Mouse (Mus musculus) midbrain, postnatal 0 days (tissue): ENCODE measurements at regions not wholly inside any gene's neighbourhood (a gene's known extent, or its start where the extent isn't known, plus 50 kb on each side); places are given as distances from the start of the nearest gene placed in this dataset.

Source experiments
- ATAC-seq: fragments of 200-750 bp; cut with Nextera tagmentation; 2 replicates; pipeline ENCODE4 v1.8.0; 2017; ENCODE audit warnings: moderate number of reproducible peaks, mild to moderate bottlenecking, moderate TSS enrichment, moderate library complexity; ENCODE audit not compliant: low FRiP score
- DNase-seq: peaks from one replicate; pipeline ENCODE4 v3.0.0-alpha.2; 2015; ENCODE audit warnings: low spot score
- H3K27ac ChIP-seq: fragments of 300-500 bp; sonication (generic); 2 replicates; pipeline ENCODE4 v1.5.1; 2014; ENCODE audit warnings: low read depth, mild to moderate bottlenecking, low read length, mixed read lengths
- H3K27me3 ChIP-seq: fragments of 300-500 bp; sonication (generic); 2 replicates; pipeline ENCODE4 v1.6.1; 2014; ENCODE audit warnings: low read length, control low read depth, mixed read lengths; ENCODE audit not compliant: insufficient read depth
- H3K36me3 ChIP-seq: fragments of 300-500 bp; sonication (generic); 2 replicates; pipeline ENCODE4 v1.6.1; 2014; ENCODE audit warnings: low read length, control low read depth, mixed read lengths; ENCODE audit not compliant: insufficient read depth
- H3K4me1 ChIP-seq: fragments of 300-500 bp; sonication (generic); 2 replicates; pipeline ENCODE4 v1.6.1; 2014; ENCODE audit warnings: mild to moderate bottlenecking, control low read depth, antibody characterized with exemption, low read length, mixed read lengths; ENCODE audit not compliant: insufficient read depth
- H3K4me2 ChIP-seq: fragments of 300-500 bp; sonication (generic); 2 replicates; pipeline ENCODE4 v1.6.1; 2014; ENCODE audit warnings: low read depth, mild to moderate bottlenecking, low read length, mixed read lengths; ENCODE audit not compliant: poor library complexity, severe bottlenecking
- H3K4me3 ChIP-seq: fragments of 300-500 bp; sonication (generic); 2 replicates; pipeline ENCODE4 v1.5.1; 2014; ENCODE audit warnings: low read depth, mild to moderate bottlenecking, low read length, moderate library complexity
- H3K9ac ChIP-seq: fragments of 300-500 bp; sonication (generic); replicated peaks from 2 replicates; pipeline ENCODE4 v1.6.1; 2014; ENCODE audit warnings: mild to moderate bottlenecking, low read length, moderate library complexity, mixed read lengths; ENCODE audit not compliant: poor library complexity, severe bottlenecking
- H3K9me3 ChIP-seq: fragments of 300-500 bp; sonication (generic); 2 replicates; pipeline ENCODE4 v1.6.1; 2016; ENCODE audit warnings: low read length, control low read depth
- CTCF ChIP-seq: IDR thresholded peaks from 2 replicates; pipeline ENCODE4 v1.5.1; 2016; ENCODE audit warnings: antibody characterized with exemption, mild to moderate bottlenecking
- WGBS: fragments of 180-500 bp; shearing (Covaris S2); extraction: QIAGEN DNeasy Blood & Tissue Kit; methylation state at CpG from one replicate; pipeline ENCODE4 v1.1.7; 2014; 5-methylcytosine and 5-hydroxymethylcytosine counted together

GRCm38 (mm10) chr13:98579731-98580130, 57.5 kb downstream of the Tmem174 start:
- Histone ChIP-seq H3K27ac (no peak overlapping the region), H3K36me3 (no peaks in the 10 kb centered on the region), H3K4me3 (no peak overlapping the region), H3K4me2 (no peak overlapping the region), H3K9me3 (no peaks in the 10 kb centered on the region), H3K9ac (no peak overlapping the region), H3K4me1 (no peaks in the 10 kb centered on the region), H3K27me3 (peaks cover 42% of the 10 kb centered on the region)
- no peak for ATAC-seq
- WGBS: 78% methylated on average over 3 of the region's 3 CpGs
- TF ChIP-seq CTCF: no peak
- no peak for DNase-seq

- H3K9ac ChIP-seq: no peak overlapping the region
- no peak overlapping the region for H3K4me2 ChIP-seq
- no peaks in the 10 kb centered on the region for H3K36me3 ChIP-seq
- 67% methylated on average over 11 of the region's 11 CpGs for WGBS
- H3K27ac ChIP-seq: no peak overlapping the region
- no peak overlapping the region for H3K4me3 ChIP-seq
- ATAC-seq (no peak), DNase-seq (no peak)
- H3K27me3 ChIP-seq: peaks cover 43% of the 10 kb centered on the region
- no peaks in the 10 kb centered on the region for H3K9me3 ChIP-seq
- TF ChIP-seq CTCF: no peak
- no peaks in the 10 kb centered on the region for H3K4me1 ChIP-seq
These were observed 58.7 kb downstream of the Tmem174 start for GRCm38 (mm10) chr13:98578426-98579066.

DNA sequence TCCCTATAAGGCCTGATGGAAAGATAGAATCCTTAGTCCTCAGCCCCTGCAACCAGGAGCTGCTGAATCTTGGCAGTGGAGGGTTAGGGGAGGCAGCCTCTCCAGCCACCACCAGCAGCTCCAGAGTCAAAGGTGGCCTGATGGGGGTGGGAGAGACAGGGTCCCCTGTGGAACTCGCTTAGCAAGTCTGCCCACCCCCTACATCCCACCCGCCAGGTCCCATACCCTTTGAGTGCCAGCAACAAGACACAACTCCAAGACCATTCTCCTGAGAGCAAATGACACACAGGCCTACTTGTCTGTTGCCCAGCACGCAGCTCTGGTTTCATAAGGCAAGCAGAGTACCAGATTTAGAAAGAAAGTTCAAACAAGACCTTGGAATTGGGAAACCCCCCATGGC, 61.1 kb downstream of the Tmem174 start:
- TF ChIP-seq CTCF: no peak
- 68% methylated on average over 3 of the region's 3 CpGs for WGBS

GRCm38 (mm10) chr13:98574057-98574323, 63.2 kb downstream of the Tmem174 start:
- Histone ChIP-seq H3K36me3 (no peaks in the 10 kb centered on the region), H3K4me2 (no peak overlapping the region), H3K27me3 (peaks cover 68% of the 10 kb centered on the region), H3K9ac (no peak overlapping the region), H3K9me3 (no peaks in the 10 kb centered on the region), H3K4me3 (no peak overlapping the region), H3K27ac (no peak overlapping the region), H3K4me1 (0 out of 2 replicates have a peak, but pooled peaks cover 2% of the 10 kb centered on the region)
- no peak for TF ChIP-seq CTCF
- 20% methylated on average over 12 of the region's 12 CpGs for WGBS
- no peak for ATAC-seq
- no peak for DNase-seq

More for the DNA sequence above, 61.1 kb downstream of the Tmem174 start:
- Histone ChIP-seq H3K9ac (no peak overlapping the region), H3K4me1 (0 out of 2 replicates have a peak, but pooled peaks cover 2% of the 10 kb centered on the region), H3K27ac (no peak overlapping the region), H3K4me3 (no peak overlapping the region), H3K36me3 (no peaks in the 10 kb centered on the region), H3K27me3 (peaks cover 60% of the 10 kb centered on the region), H3K9me3 (no peaks in the 10 kb centered on the region), H3K4me2 (no peak overlapping the region)
- ATAC-seq (no peak), DNase-seq (no peak)

DNA sequence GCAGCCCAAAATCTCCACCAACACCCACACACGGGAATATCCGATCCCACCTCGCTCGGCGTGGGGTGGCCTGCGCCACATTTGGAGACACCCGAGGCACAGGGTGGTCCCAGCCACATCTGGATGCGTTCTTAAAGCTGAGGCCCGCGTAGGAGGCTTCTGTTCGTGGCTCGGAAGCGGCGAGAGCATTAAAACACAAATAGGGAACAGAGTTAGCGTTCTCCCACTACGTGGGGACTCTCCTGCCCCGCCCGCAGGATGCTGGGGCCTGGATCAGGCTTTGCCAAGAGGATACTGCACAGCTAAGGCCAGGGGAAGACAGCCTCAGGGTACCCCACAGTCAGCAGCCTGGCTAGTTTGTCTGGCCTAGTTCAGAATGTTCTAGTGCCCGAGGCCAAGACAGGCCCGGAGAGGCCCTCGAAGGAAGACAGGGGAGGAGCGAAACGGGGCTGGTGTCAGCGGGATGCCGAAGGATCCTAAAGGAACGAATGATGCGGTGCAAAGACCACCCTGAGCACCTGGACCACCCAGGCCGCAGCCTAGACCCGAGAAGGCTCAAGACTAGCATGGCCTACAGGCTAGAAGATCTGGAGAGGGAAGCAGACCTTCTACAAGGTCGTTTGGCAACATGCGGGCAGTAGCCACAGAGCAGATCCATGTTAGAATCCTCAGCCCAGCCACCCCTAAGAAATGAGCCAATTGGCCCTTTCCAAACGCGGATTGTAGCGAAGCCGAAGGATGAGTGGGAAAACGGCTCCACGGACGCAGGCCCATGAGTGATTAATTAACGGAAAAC, 63.8 kb downstream of the Tmem174 start:
- Histone ChIP-seq H3K4me1 (0 out of 2 replicates have a peak, but pooled peaks cover 2% of the 10 kb centered on the region), H3K4me2 (peak overlapping the region; percentile 66), H3K9me3 (no peaks in the 10 kb centered on the region), H3K4me3 (peak overlapping the region; percentile 34), H3K27me3 (peaks cover 64% of the 10 kb centered on the region), H3K27ac (no peak overlapping the region), H3K9ac (peak overlapping the region; percentile 44; the same call in 1 of the 2 replicates), H3K36me3 (no peaks in the 10 kb centered on the region)
- ATAC-seq (peak; percentile 51; the same call in 1 of the 2 replicates), DNase-seq (no peak)
- 12% methylated on average over 39 of the region's 39 CpGs for WGBS
- no peak for TF ChIP-seq CTCF

DNA sequence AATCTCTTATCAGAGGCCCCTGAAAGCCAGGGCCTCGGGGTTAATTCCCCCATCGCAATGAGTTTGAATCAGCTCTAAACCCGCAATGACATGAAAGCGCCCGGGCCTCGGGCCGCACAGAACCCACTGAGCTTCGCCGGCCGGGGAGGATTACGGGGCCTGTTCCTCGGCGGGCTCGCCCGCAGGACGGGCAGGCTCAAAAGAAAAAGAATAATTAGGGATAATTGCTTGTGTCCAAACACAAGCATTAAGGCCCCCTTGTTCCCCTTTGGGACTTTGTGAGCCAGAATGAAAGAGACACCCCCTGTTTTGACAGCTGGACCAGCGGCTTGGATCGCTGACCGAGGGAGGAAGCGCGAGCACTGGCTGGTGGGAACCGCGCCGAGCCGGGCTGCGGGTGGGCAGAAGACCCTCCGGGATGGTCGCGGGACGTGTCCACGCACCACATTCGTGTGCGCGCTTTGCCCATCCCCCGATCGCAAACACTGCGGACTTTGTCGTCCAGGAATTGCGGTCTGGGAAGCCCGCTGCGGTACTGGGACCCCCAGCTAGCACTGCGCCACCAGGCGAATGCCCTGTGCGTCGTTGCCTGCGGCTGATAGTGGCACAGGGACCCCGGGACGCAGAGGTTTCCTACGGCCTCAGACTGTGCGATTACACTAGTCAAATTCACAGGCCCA, 64.5 kb downstream of the Tmem174 start:
- no peaks in the 10 kb centered on the region for H3K36me3 ChIP-seq

More for the DNA sequence above, 64.5 kb downstream of the Tmem174 start:
- no peak for DNase-seq
- H3K4me1 ChIP-seq: 0 out of 2 replicates have a peak, but pooled peaks cover 2% of the 10 kb centered on the region
- H3K27ac ChIP-seq: no peak overlapping the region
- peak; percentile 65 for ATAC-seq
- 0 out of 2 replicates have a peak, but pooled peaks have one; percentile 15 for TF ChIP-seq CTCF
- H3K4me3 ChIP-seq: peak overlapping the region; percentile 34
- no peaks in the 10 kb centered on the region for H3K9me3 ChIP-seq
- peak overlapping the region; percentile 66 for H3K4me2 ChIP-seq
- peaks cover 68% of the 10 kb centered on the region for H3K27me3 ChIP-seq
- H3K9ac ChIP-seq: peak overlapping the region; percentile 44; the same call in 1 of the 2 replicates
- WGBS: under 1% methylated on average over 47 of the region's 50 CpGs
